Mouse (Mus musculus) forebrain, embryonic 15.5 days (tissue): Measurements from ENCODE around the gene Bcan. TPM values are rescaled to one million over a fixed set of nuclear protein-coding genes. Genes with fewer than 3 reads are reported as not detected.

Source experiments
- ATAC-seq: fragments of 200-750 bp; cut with Nextera tagmentation; replicated peaks from 2 replicates; pipeline ENCODE4 v1.8.0; 2017; ENCODE audit warnings: mild to moderate bottlenecking, moderate TSS enrichment, moderate library complexity
- H3K27ac ChIP-seq: fragments of 300-500 bp; sonication (generic); replicated peaks from 2 replicates; pipeline ENCODE4 v1.5.1; 2015; ENCODE audit warnings: mild to moderate bottlenecking, inconsistent platforms
- H3K27me3 ChIP-seq: fragments of 300-500 bp; sonication (generic); 2 replicates; pipeline ENCODE4 v1.6.1; 2015; ENCODE audit warnings: inconsistent platforms
- H3K36me3 ChIP-seq: fragments of 300-500 bp; sonication (generic); 2 replicates; pipeline ENCODE4 v1.6.1; 2015; ENCODE audit warnings: mild to moderate bottlenecking, inconsistent platforms
- H3K4me1 ChIP-seq: fragments of 300-500 bp; sonication (generic); 2 replicates; pipeline ENCODE4 v1.6.1; 2015; ENCODE audit warnings: inconsistent platforms
- H3K4me2 ChIP-seq: fragments of 300-500 bp; sonication (generic); replicated peaks from 2 replicates; pipeline ENCODE4 v1.6.1; 2015; ENCODE audit warnings: mild to moderate bottlenecking, inconsistent platforms
- H3K4me3 ChIP-seq: fragments of 300-500 bp; sonication (generic); 2 replicates; pipeline ENCODE4 v1.5.1; 2015; ENCODE audit warnings: mild to moderate bottlenecking, inconsistent platforms
- H3K9ac ChIP-seq: fragments of 300-500 bp; sonication (generic); replicated peaks from 2 replicates; pipeline ENCODE4 v1.6.1; 2015; ENCODE audit warnings: mild to moderate bottlenecking, inconsistent platforms
- H3K9me3 ChIP-seq: fragments of 300-500 bp; sonication (generic); 2 replicates; pipeline ENCODE4 v1.6.1; 2016; ENCODE audit warnings: inconsistent platforms
- WGBS: fragments of 180-500 bp; shearing (Covaris S2); methylation state at CpG from one replicate; pipeline ENCODE4 v1.1.7; 2015; ENCODE audit warnings: mixed read lengths; 5-methylcytosine and 5-hydroxymethylcytosine counted together
- polyA plus RNA-seq: library from polyadenylated mRNA; unstranded; fragments of >200 nt; fragmentation: Nextera tagmentation; extraction: Ambion mirVana; gene quantifications from 2 replicates; pipeline ENCODE4 v1.2.1, GENCODE M21; 2015

The Bcan gene
- polyA plus RNA-seq, 1 experiment from 2014 or later, result 27.2 TPM

GRCm38 (mm10) chr3:88010634-88011265 lies 10.7 kb upstream of the Bcan start:
- no peaks in the 10 kb centered on the region for H3K9me3 ChIP-seq
- H3K27ac ChIP-seq, result no peak overlapping the region
- no peak for ATAC-seq
- no peaks in the 10 kb centered on the region for H3K36me3 ChIP-seq
- 8% methylated on average over 6 of the region's 6 CpGs for WGBS
- H3K4me3 ChIP-seq, result no peak overlapping the region
- H3K27me3 ChIP-seq, result no peaks in the 10 kb centered on the region; the same call in 1 of the 2 replicates
- H3K4me1 ChIP-seq, result no peaks in the 10 kb centered on the region
- no peak overlapping the region for H3K4me2 ChIP-seq
- no peak overlapping the region for H3K9ac ChIP-seq

GRCm38 (mm10) chr3:88005822-88006786 lies 6.1 kb upstream of the Bcan start:
- H3K9ac ChIP-seq, result no peak overlapping the region
- ATAC-seq, result no peak
- H3K4me1 ChIP-seq, result peaks cover 16% of the 10 kb centered on the region
- WGBS, result 80% methylated on average over 18 of the region's 18 CpGs
- H3K27me3 ChIP-seq, result peaks cover 22% of the 10 kb centered on the region
- H3K36me3 ChIP-seq, result no peaks in the 10 kb centered on the region
- no peak overlapping the region for H3K4me3 ChIP-seq
- H3K4me2 ChIP-seq, result no peak overlapping the region
- no peak overlapping the region for H3K27ac ChIP-seq
- no peaks in the 10 kb centered on the region for H3K9me3 ChIP-seq

- Histone ChIP-seq H3K36me3 (no peaks in the 10 kb centered on the region), H3K4me1 (peaks cover 47% of the 10 kb centered on the region), H3K9ac (no peak overlapping the region), H3K4me3 (no peak overlapping the region), H3K4me2 (peak overlapping the region; percentile 1; the same call in 1 of the 2 replicates), H3K27ac (peak overlapping the region; percentile 42), H3K27me3 (peaks cover 56% of the 10 kb centered on the region), H3K9me3 (no peaks in the 10 kb centered on the region)
- peak; percentile 37 for ATAC-seq
- 3% methylated on average over 17 of the region's 17 CpGs for WGBS
Measured at GRCm38 (mm10) chr3:88002291-88002976, 2.4 kb upstream of the Bcan start.

- 0 out of 2 replicates have a peak overlapping the region, but pooled peaks have one; percentile 42 for H3K9ac ChIP-seq
- peak overlapping the region; percentile 71 for H3K4me2 ChIP-seq
- 13% methylated on average over 11 of the region's 11 CpGs for whole genome bisulfite sequencing
- no peaks in the 10 kb centered on the region for H3K9me3 ChIP-seq
- H3K27me3 ChIP-seq, result peaks cover 70% of the 10 kb centered on the region
- H3K27ac ChIP-seq, result no peak overlapping the region; the same call in 1 of the 2 replicates
- no peaks in the 10 kb centered on the region for H3K36me3 ChIP-seq
- H3K4me1 ChIP-seq, result peaks cover 58% of the 10 kb centered on the region
- peak overlapping the region; percentile 41 for H3K4me3 ChIP-seq
- no peak for ATAC-seq
Measured at GRCm38 (mm10) chr3:88000816-88001595, 976 bp upstream of the Bcan start.

GRCm38 (mm10) chr3:87999243-87999895 lies 661 bp downstream of the Bcan start:
- no peak; the same call in 1 of the 2 replicates for ATAC-seq
- Histone ChIP-seq H3K36me3 (no peaks in the 10 kb centered on the region), H3K4me3 (peak overlapping the region; percentile 41), H3K27ac (peak overlapping the region; percentile 65), H3K9ac (peak overlapping the region; percentile 42), H3K4me2 (peak overlapping the region; percentile 71), H3K9me3 (no peaks in the 10 kb centered on the region), H3K4me1 (peaks cover 58% of the 10 kb centered on the region), H3K27me3 (peaks cover 87% of the 10 kb centered on the region)
- WGBS, result under 1% methylated on average over 38 of the region's 38 CpGs

- Histone ChIP-seq H3K27me3 (peaks cover 93% of the 10 kb centered on the region), H3K4me1 (peaks cover 58% of the 10 kb centered on the region), H3K9ac (peak overlapping the region; percentile 42; the same call in 1 of the 2 replicates), H3K36me3 (no peaks in the 10 kb centered on the region), H3K4me2 (peak overlapping the region; percentile 71), H3K9me3 (no peaks in the 10 kb centered on the region), H3K27ac (no peak overlapping the region), H3K4me3 (peak overlapping the region; percentile 41)
- WGBS, result 2% methylated on average over 7 of the region's 7 CpGs
- peak; percentile 45; the same call in 1 of the 2 replicates for ATAC-seq
Measured at GRCm38 (mm10) chr3:87998747-87999146, 1.3 kb downstream of the Bcan start.

- Histone ChIP-seq H3K4me1 (peaks cover 51% of the 10 kb centered on the region), H3K27me3 (peaks cover 86% of the 10 kb centered on the region), H3K4me2 (peak overlapping the region; percentile 73), H3K9me3 (no peaks in the 10 kb centered on the region), H3K27ac (no peak overlapping the region), H3K36me3 (no peaks in the 10 kb centered on the region), H3K4me3 (peak overlapping the region; percentile 41), H3K9ac (peak overlapping the region; percentile 52)
- ATAC-seq, result no peak
- WGBS, result 3% methylated on average over 49 of the region's 49 CpGs
Measured at GRCm38 (mm10) chr3:87996971-87997614, 2.9 kb downstream of the Bcan start.

- H3K27me3 ChIP-seq, result peaks cover 79% of the 10 kb centered on the region
- no peak overlapping the region for H3K27ac ChIP-seq
- ATAC-seq, result no peak
- peak overlapping the region; percentile 41 for H3K4me3 ChIP-seq
- H3K9me3 ChIP-seq, result no peaks in the 10 kb centered on the region
- no peaks in the 10 kb centered on the region for H3K36me3 ChIP-seq
- WGBS, result 3% methylated on average over 15 of the region's 15 CpGs
- H3K4me2 ChIP-seq, result peak overlapping the region; percentile 73
- no peak overlapping the region for H3K9ac ChIP-seq
- H3K4me1 ChIP-seq, result peaks cover 45% of the 10 kb centered on the region
Measured at GRCm38 (mm10) chr3:87996401-87996800, 3.6 kb downstream of the Bcan start.

- Histone ChIP-seq H3K9ac (no peak overlapping the region), H3K36me3 (no peaks in the 10 kb centered on the region)
- 32% methylated on average over 11 of the region's 11 CpGs for WGBS
Measured at GRCm38 (mm10) chr3:87995331-87995730, 4.7 kb downstream of the Bcan start.

GRCm38 (mm10) chr3:87993436-87993835 lies 6.6 kb downstream of the Bcan start:
- Histone ChIP-seq H3K4me3 (no peak overlapping the region), H3K9ac (no peak overlapping the region), H3K9me3 (no peaks in the 10 kb centered on the region), H3K27me3 (peaks cover 56% of the 10 kb centered on the region), H3K4me1 (peaks cover 24% of the 10 kb centered on the region), H3K36me3 (no peaks in the 10 kb centered on the region), H3K27ac (no peak overlapping the region), H3K4me2 (no peak overlapping the region)
- WGBS, result 7% methylated on average over 5 of the region's 6 CpGs
- ATAC-seq, result no peak

More at GRCm38 (mm10) chr3:87995331-87995730, 4.7 kb downstream of the Bcan start:
- peaks cover 68% of the 10 kb centered on the region for H3K27me3 ChIP-seq
- H3K27ac ChIP-seq, result no peak overlapping the region
- peaks cover 36% of the 10 kb centered on the region for H3K4me1 ChIP-seq
- no peaks in the 10 kb centered on the region for H3K9me3 ChIP-seq
- H3K4me2 ChIP-seq, result no peak overlapping the region
- no peak overlapping the region for H3K4me3 ChIP-seq
- ATAC-seq, result no peak
